Mouse (Mus musculus) naive thymus-derived CD4-positive, alpha-beta T cell, adult 2 months (primary cell): ENCODE measurements around the gene Cdc14b.
A peak's percentile ranks its signal among the peaks of the same experiment; 100 is the strongest.

Experiments
- DNase-seq: peaks from one replicate; pipeline ENCODE4 v3.0.0-alpha.2; 2011; ENCODE audit warnings: low read depth

Cdc14b gene

GRCm38 (mm10) chr13:64178746-64179652 lies 96.1 kb downstream of the Cdc14b start:
- DNase-seq = no peak

GRCm38 (mm10) chr13:64178000-64178399 lies 97.1 kb downstream of the Cdc14b start:
- DNase-seq = no peak

DNA sequence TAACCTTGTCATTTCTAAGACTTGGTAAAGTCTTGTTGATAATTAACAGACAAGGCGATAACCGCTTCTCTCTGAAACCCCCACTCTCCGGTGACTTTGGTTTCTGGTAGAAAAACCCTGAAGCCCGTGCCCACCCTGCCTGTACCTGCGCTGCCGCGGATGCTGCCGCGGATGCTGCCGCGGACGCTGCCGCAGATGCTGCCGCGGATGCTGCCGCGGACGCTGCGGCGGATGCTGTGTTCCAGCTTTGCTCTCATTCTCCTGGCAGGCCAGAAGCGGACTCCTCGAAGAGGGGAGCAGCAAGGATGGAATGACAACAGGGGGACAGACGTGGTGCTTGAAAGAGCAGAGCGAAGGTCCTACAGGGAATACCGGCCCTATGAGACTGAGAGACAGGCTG lies 105.3 kb downstream of the Cdc14b start:
- no peak for DNase-seq

- DNase-seq = peak; percentile 25
Observed at GRCm38 (mm10) chr13:64163147-64163715, 111.9 kb downstream of the Cdc14b start.

GRCm38 (mm10) chr13:64162626-64163025 lies 112.5 kb downstream of the Cdc14b start:
- peak; percentile 30 for DNase-seq

GRCm38 (mm10) chr13:64161916-64162611 lies 113.0 kb downstream of the Cdc14b start:
- no peak for DNase-seq

- peak; percentile 99 for DNase-seq
Observed at GRCm38 (mm10) chr13:64161548-64161915, 113.6 kb downstream of the Cdc14b start, which contains the start of gene Habp4. TSS of gene Habp4 (plus strand) at chr13:64161824.

GRCm38 (mm10) chr13:64156966-64157365 lies 118.1 kb downstream of the Cdc14b start:
- no peak for DNase-seq

GRCm38 (mm10) chr13:64155171-64155571 lies 119.9 kb downstream of the Cdc14b start:
- peak; percentile 23 for DNase-seq

DNA sequence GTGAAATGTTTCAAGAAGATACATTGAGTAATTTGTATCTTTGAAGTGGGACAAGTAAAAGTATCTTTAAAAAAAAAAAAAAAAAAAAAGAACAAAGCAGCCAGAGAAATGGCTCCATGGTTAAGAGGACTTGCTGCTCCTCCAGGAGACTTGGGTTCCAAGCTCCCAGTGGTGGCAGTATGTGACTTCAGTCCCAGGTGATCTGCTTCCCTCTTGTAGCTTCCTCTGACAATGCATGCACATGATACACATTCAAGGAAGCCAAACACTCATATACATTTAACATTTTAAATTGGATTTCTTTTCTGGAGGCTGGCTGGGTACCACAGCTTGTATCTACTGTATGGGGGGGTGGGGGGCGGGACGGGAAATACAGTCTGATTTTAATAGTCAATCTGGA lies 120.4 kb downstream of the Cdc14b start:
- DNase-seq = peak; percentile 16

DNA sequence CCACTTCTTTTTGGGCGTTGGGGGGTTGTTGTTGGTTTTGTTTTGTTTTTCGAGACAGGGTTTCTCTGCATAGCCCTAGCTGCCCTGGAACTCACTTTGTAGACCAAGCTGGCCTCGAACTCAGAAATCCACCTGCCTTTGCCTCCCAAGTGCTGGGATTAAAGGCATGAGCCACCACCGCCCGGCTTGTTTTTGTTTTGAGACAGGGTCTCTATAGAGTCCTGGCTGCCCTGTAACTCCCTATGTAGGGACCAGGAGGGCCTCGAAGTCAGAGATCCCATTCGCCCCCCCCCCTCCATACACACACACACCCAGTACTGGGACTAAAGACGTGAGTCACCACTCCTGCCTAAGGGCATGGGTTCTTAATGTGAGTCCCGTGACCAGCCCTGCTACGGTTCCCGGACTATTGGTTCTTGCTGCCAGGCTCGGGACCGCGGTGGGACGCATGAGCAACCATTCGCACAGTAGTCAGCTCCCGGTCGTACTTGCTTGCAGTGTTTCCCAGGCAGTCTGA lies 121.3 kb downstream of the Cdc14b start:
- DNase-seq = peak; percentile 51

DNA sequence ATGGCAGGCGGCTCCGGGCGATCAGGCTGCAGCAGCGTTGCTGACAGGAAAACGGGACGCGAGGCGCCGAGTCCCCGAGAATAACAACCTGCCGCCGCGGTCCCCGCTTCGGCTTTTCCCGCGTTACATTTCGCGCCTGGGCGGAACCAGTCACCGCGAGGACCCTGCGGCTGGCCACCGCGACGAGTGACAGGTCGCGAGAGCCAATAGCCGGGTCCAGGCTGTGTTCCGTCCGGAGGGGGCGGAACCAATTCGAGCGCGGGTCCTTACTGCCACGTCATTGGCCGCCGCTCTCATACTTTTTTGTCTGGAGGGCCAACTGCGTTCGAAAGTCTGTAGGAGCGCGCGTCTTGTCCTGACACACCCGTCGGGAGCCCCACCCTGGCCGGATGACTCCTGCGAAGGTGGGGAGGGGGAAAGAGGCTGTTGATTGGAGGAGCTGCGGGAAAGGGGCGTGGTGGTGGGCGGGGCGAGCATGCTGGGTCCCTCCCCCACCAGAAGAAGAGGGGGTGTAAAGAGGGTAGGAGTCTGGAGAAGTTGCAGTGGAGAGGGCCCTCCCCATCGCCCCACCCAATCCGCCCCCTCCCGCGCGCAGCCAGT lies 121.9 kb downstream of the Cdc14b start, which contains the start of gene Zfp367:
Gene Zfp367, minus strand, starts transcription at position 120 of the 600 bp plus-strand sequence.
- DNase-seq = peak; percentile 98

GRCm38 (mm10) chr13:64152671-64153082 lies 122.4 kb downstream of the Cdc14b start:
- no peak for DNase-seq

- peak; percentile 73 for DNase-seq
Observed at GRCm38 (mm10) chr13:64152241-64152669, 122.8 kb downstream of the Cdc14b start.

DNA sequence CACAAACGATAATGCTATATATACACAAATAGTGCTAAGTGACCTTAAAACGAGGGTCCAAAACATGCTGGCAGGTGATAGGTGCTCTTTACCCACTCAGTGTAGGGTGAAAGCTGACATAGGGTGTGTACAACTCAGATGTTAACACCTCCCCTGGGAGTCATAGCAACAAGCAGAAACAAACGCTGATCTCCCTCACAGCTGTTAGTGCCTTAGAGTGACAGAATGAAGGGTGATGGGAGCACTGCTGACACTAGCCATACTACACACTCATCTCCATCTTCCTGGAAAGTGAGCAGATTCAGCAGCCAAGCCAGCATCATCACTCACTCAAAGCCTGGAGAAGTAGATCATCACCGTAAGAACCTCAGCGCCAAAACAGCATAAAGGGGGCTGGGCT lies 125.0 kb downstream of the Cdc14b start:
- DNase-seq = no peak
